Mouse (Mus musculus): ENCODE results near the gene Hfm1.

DNA sequence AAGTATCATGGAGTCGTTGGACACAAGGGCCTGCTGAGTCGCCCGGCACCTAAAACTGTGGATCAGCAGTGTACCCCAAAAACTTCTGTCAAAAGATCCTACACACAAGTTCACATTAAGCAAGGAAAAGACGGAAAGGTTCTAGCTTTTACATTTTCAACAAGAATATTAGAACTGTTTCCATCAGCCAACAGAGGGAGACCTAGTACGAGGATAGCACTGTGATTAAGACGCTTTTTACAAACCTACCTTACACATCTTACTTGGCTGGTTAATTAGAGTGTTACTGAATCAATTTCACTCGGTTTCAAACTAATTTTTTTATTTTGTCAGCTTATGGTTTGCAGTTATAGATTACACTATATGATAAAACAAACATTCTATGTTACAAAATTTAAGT lies 47.8 kb upstream of the Hfm1 start:
- TF ChIP-seq CTCF (IDR thresholded peaks at IDR 0.05; ENCODE audit: insufficient read depth, low read length) (no peak), POLR2A (IDR thresholded peaks at IDR 0.05; ENCODE audit: borderline replicate concordance, extremely low read depth, low read depth, low read length) (no peak)

Measured in lung, adult 2 months (tissue).